Mouse (Mus musculus): ENCODE results near the gene Olfr786.

The Olfr786 gene

GRCm38 (mm10) chr10:129427006-129427405, at the start of gene Olfr786:
Gene Olfr786, plus strand, starts transcription at chr10:129427306.
- DNase-seq = no peak

- DNase-seq = no peak
Observed at GRCm38 (mm10) chr10:129383783-129384182, 43.3 kb upstream of the Olfr786 start, which contains the start of gene Olfr784. Gene Olfr784, plus strand, starts transcription at chr10:129384083.

GRCm38 (mm10) chr10:129400892-129401291, 26.2 kb upstream of the Olfr786 start:
- DNase-seq = no peak

- DNase-seq = no peak
Observed at GRCm38 (mm10) chr10:129405126-129405525, 22.0 kb upstream of the Olfr786 start, which contains the start of gene Olfr785. Gene Olfr785, plus strand, starts transcription at chr10:129405426.

GRCm38 (mm10) chr10:129461562-129461961, 34.5 kb downstream of the Olfr786 start, which contains the start of gene Olfr787:
Gene Olfr787, plus strand, starts transcription at chr10:129461862.
- no peak for DNase-seq

- DNase-seq = no peak
Observed at GRCm38 (mm10) chr10:129470698-129471097, 43.6 kb downstream of the Olfr786 start, which contains the start of gene Olfr788. Gene Olfr788, plus strand, starts transcription at chr10:129470998.

GRCm38 (mm10) chr10:129473256-129473655, 46.1 kb downstream of the Olfr786 start:
- DNase-seq = no peak

- no peak for DNase-seq
Observed at GRCm38 (mm10) chr10:129473723-129474122, 46.6 kb downstream of the Olfr786 start.

- DNase-seq = no peak
Observed at GRCm38 (mm10) chr10:129484452-129484851, 57.3 kb downstream of the Olfr786 start, which contains the start of gene Olfr789. Gene Olfr789, plus strand, starts transcription at chr10:129484752.

All from embryo, embryonic 11 days (tissue).